Mouse (Mus musculus) lung, embryonic 16.5 days (tissue): ENCODE results near the gene Rnf220. TPM values are rescaled to one million over a fixed set of nuclear protein-coding genes. Genes with fewer than 3 reads are reported as not detected.

Experiments
- ATAC-seq: fragments of 200-750 bp; cut with Nextera tagmentation; 2 replicates; pipeline ENCODE4 v1.8.0; 2017; ENCODE audit warnings: low read depth, mild to moderate bottlenecking, moderate library complexity
- H3K27ac ChIP-seq: fragments of 300-500 bp; sonication (generic); 2 replicates; pipeline ENCODE4 v1.5.1; 2014; ENCODE audit warnings: mild to moderate bottlenecking, control low read depth, low read length
- H3K27me3 ChIP-seq: fragments of 300-500 bp; sonication (generic); 2 replicates; pipeline ENCODE4 v1.6.1; 2014; ENCODE audit warnings: low read depth, low read length, mixed read lengths; ENCODE audit not compliant: control insufficient read depth, insufficient read depth
- H3K36me3 ChIP-seq: fragments of 300-500 bp; sonication (generic); 2 replicates; pipeline ENCODE4 v1.6.1; 2014; ENCODE audit warnings: low read length; ENCODE audit not compliant: control insufficient read depth, insufficient read depth
- H3K4me1 ChIP-seq: fragments of 300-500 bp; sonication (generic); replicated peaks from 2 replicates; pipeline ENCODE4 v1.6.1; 2014; ENCODE audit warnings: low read length, mixed read lengths; ENCODE audit not compliant: control insufficient read depth, insufficient read depth
- H3K4me2 ChIP-seq: fragments of 300-500 bp; sonication (generic); 2 replicates; pipeline ENCODE4 v1.6.1; 2014; ENCODE audit warnings: low read depth, low read length, control low read depth
- H3K4me3 ChIP-seq: fragments of 300-500 bp; sonication (generic); 2 replicates; pipeline ENCODE4 v1.5.1; 2014; ENCODE audit warnings: mild to moderate bottlenecking, low read length, control low read depth
- H3K9ac ChIP-seq: fragments of 300-500 bp; sonication (generic); 2 replicates; pipeline ENCODE4 v1.6.1; 2014; ENCODE audit warnings: low read length, control low read depth
- H3K9me3 ChIP-seq: fragments of 300-500 bp; sonication (generic); 2 replicates; pipeline ENCODE4 v1.6.1; 2016; ENCODE audit warnings: low read length; ENCODE audit not compliant: control insufficient read depth
- WGBS: fragments of 180-500 bp; shearing (Covaris S2); extraction: QIAGEN DNeasy Blood & Tissue Kit; methylation state at CpG from one replicate; pipeline ENCODE4 v1.1.7; 2014; 5-methylcytosine and 5-hydroxymethylcytosine counted together
- polyA plus RNA-seq: library from polyadenylated mRNA; unstranded; fragments of >200 nt; fragmentation: Nextera tagmentation; extraction: Ambion mirVana; gene quantifications from 2 replicates; pipeline ENCODE4 v1.2.1, GENCODE M21; 2015

Rnf220 gene
- polyA plus RNA-seq, 1 experiment from 2014 or later: 61.5 TPM

GRCm38 (mm10) chr4:117299921-117300320 lies 196.9 kb downstream of the Rnf220 start:
- no peak overlapping the region for H3K4me2 ChIP-seq
- 56% methylated on average over 10 of the region's 10 CpGs for WGBS
- no peaks in the 10 kb centered on the region for H3K36me3 ChIP-seq
- no peaks in the 10 kb centered on the region for H3K9me3 ChIP-seq
- H3K4me3 ChIP-seq: no peak overlapping the region
- no peak overlapping the region for H3K9ac ChIP-seq
- H3K27me3 ChIP-seq: peaks cover 33% of the 10 kb centered on the region
- H3K4me1 ChIP-seq: peaks cover 13% of the 10 kb centered on the region
- H3K27ac ChIP-seq: no peak overlapping the region
- no peak for ATAC-seq

GRCm38 (mm10) chr4:117297819-117298218 lies 199.0 kb downstream of the Rnf220 start:
- WGBS: 60% methylated on average over 9 of the region's 9 CpGs
- Histone ChIP-seq H3K36me3 (no peaks in the 10 kb centered on the region), H3K9me3 (no peaks in the 10 kb centered on the region), H3K4me3 (no peak overlapping the region), H3K27me3 (peaks cover 14% of the 10 kb centered on the region), H3K9ac (no peak overlapping the region), H3K4me1 (peaks cover 5% of the 10 kb centered on the region; the same call in 1 of the 2 replicates), H3K4me2 (no peak overlapping the region), H3K27ac (no peak overlapping the region)
- ATAC-seq: no peak

GRCm38 (mm10) chr4:117296849-117297593 lies 199.8 kb downstream of the Rnf220 start:
- no peaks in the 10 kb centered on the region for H3K9me3 ChIP-seq
- H3K4me3 ChIP-seq: no peak overlapping the region
- H3K4me1 ChIP-seq: 0 out of 2 replicates have a peak, but pooled peaks cover 5% of the 10 kb centered on the region
- no peak overlapping the region for H3K4me2 ChIP-seq
- ATAC-seq: peak; percentile 86
- peak overlapping the region; percentile 1; the same call in 1 of the 2 replicates for H3K27ac ChIP-seq
- 48% methylated on average over 19 of the region's 19 CpGs for WGBS
- no peaks in the 10 kb centered on the region for H3K36me3 ChIP-seq
- H3K9ac ChIP-seq: no peak overlapping the region
- peaks cover 6% of the 10 kb centered on the region; the same call in 1 of the 2 replicates for H3K27me3 ChIP-seq

- Histone ChIP-seq H3K27ac (no peak overlapping the region), H3K9ac (no peak overlapping the region), H3K36me3 (peaks cover 3% of the 10 kb centered on the region; the same call in 1 of the 2 replicates), H3K27me3 (no peaks in the 10 kb centered on the region), H3K9me3 (no peaks in the 10 kb centered on the region), H3K4me1 (peaks cover 11% of the 10 kb centered on the region; the same call in 1 of the 2 replicates), H3K4me2 (no peak overlapping the region), H3K4me3 (no peak overlapping the region)
- ATAC-seq: no peak
- 73% methylated on average over 2 of the region's 2 CpGs for WGBS
Measured at GRCm38 (mm10) chr4:117291696-117292095, 205.2 kb downstream of the Rnf220 start.

- ATAC-seq: peak; percentile 97
- under 1% methylated on average over 63 of the region's 80 CpGs for WGBS
- H3K9ac ChIP-seq: peak overlapping the region; percentile 81
- no peaks in the 10 kb centered on the region for H3K9me3 ChIP-seq
- peak overlapping the region; percentile 83 for H3K4me3 ChIP-seq
- peaks cover 12% of the 10 kb centered on the region; the same call in 1 of the 2 replicates for H3K4me1 ChIP-seq
- H3K27ac ChIP-seq: peak overlapping the region; percentile 96
- H3K4me2 ChIP-seq: peak overlapping the region; percentile 64
- no peaks in the 10 kb centered on the region for H3K27me3 ChIP-seq
- H3K36me3 ChIP-seq: peaks cover 17% of the 10 kb centered on the region; the same call in 1 of the 2 replicates
Measured at GRCm38 (mm10) chr4:117288927-117289801, 207.7 kb downstream of the Rnf220 start.

GRCm38 (mm10) chr4:117288277-117288926 lies 208.4 kb downstream of the Rnf220 start:
- Histone ChIP-seq H3K9ac (peak overlapping the region; percentile 81), H3K4me3 (peak overlapping the region; percentile 83), H3K4me1 (peaks cover 18% of the 10 kb centered on the region; the same call in 1 of the 2 replicates), H3K36me3 (peaks cover 19% of the 10 kb centered on the region; the same call in 1 of the 2 replicates), H3K27ac (peak overlapping the region; percentile 96), H3K27me3 (no peaks in the 10 kb centered on the region), H3K4me2 (peak overlapping the region; percentile 64), H3K9me3 (no peaks in the 10 kb centered on the region)
- no peak for ATAC-seq
- whole genome bisulfite sequencing: 16% methylated on average over 25 of the region's 25 CpGs

- no peak for ATAC-seq
- Histone ChIP-seq H3K27me3 (no peaks in the 10 kb centered on the region), H3K9me3 (no peaks in the 10 kb centered on the region), H3K4me2 (no peak overlapping the region), H3K27ac (no peak overlapping the region), H3K4me3 (no peak overlapping the region), H3K4me1 (peaks cover 15% of the 10 kb centered on the region; the same call in 1 of the 2 replicates), H3K9ac (no peak overlapping the region), H3K36me3 (peaks cover 22% of the 10 kb centered on the region; the same call in 1 of the 2 replicates)
- 37% methylated on average over 4 of the region's 4 CpGs for WGBS
Measured at GRCm38 (mm10) chr4:117284363-117284762, 212.5 kb downstream of the Rnf220 start.

GRCm38 (mm10) chr4:117283271-117284191 lies 213.3 kb downstream of the Rnf220 start:
- 31% methylated on average over 22 of the region's 22 CpGs for WGBS
- no peaks in the 10 kb centered on the region for H3K27me3 ChIP-seq
- peaks cover 23% of the 10 kb centered on the region for H3K36me3 ChIP-seq
- H3K27ac ChIP-seq: no peak overlapping the region
- peaks cover 15% of the 10 kb centered on the region; the same call in 1 of the 2 replicates for H3K4me1 ChIP-seq
- H3K4me3 ChIP-seq: no peak overlapping the region
- no peak overlapping the region for H3K4me2 ChIP-seq
- no peaks in the 10 kb centered on the region for H3K9me3 ChIP-seq
- no peak overlapping the region for H3K9ac ChIP-seq
- ATAC-seq: no peak
